Mouse (Mus musculus): ENCODE results near the gene Smg6. TPM values are rescaled to one million over a fixed set of nuclear protein-coding genes. Genes with fewer than 3 reads are reported as not detected.

The Smg6 gene
- polyA plus RNA-seq, 1 experiment from 2014 or later = 17.8 TPM

DNA sequence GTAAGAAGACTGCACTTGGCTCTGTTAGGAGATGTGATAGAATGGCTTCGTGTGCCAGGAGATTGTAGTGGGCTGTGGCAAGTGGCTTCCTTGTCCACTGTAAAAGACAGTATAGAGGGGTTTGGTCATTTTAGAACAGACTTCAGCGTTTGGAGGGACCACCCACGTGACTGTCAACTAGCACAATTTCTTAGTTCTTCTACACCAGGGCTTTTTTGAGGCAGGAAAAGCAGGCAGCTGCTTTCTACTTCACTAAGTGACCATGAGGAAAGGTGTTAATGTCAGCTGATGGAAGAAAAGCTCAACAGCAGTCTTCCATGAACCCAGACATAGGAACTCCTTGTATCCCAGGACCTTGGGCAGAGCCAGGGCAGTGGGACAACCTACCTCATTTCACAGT lies 121.0 kb downstream of the Smg6 start:
- Histone ChIP-seq H3K27ac (replicated peaks) (no peak overlapping the region), H3K4me1 (no peaks in the 10 kb centered on the region), H3K9me3 (replicated peaks) (no peaks in the 10 kb centered on the region), H3K4me3 (no peak overlapping the region), H3K27me3 (ENCODE audit: low read depth, poor library complexity, severe bottlenecking) (no peaks in the 10 kb centered on the region), H3K36me3 (peaks cover 77% of the 10 kb centered on the region)
- DNase-seq (ENCODE audit: low spot score) = no peak
- 92% methylated on average over 3 of the region's 3 CpGs for WGBS

- Histone ChIP-seq H3K4me3 (no peak overlapping the region), H3K27ac (replicated peaks) (no peak overlapping the region), H3K36me3 (peaks cover 77% of the 10 kb centered on the region), H3K4me1 (no peaks in the 10 kb centered on the region), H3K27me3 (ENCODE audit: low read depth, poor library complexity, severe bottlenecking) (no peaks in the 10 kb centered on the region), H3K9me3 (replicated peaks) (no peaks in the 10 kb centered on the region)
- 90% methylated on average over 6 of the region's 6 CpGs for WGBS
- DNase-seq (ENCODE audit: low spot score) = no peak
Observed at GRCm38 (mm10) chr11:75047066-75047465, 121.4 kb downstream of the Smg6 start.

- Histone ChIP-seq H3K27ac (replicated peaks) (peak overlapping the region; percentile 23; the same call in 1 of the 2 replicates), H3K36me3 (peaks cover 75% of the 10 kb centered on the region), H3K9me3 (replicated peaks) (no peaks in the 10 kb centered on the region), H3K4me3 (no peak overlapping the region), H3K4me1 (no peaks in the 10 kb centered on the region), H3K27me3 (ENCODE audit: low read depth, poor library complexity, severe bottlenecking) (no peaks in the 10 kb centered on the region)
- no peak for DNase-seq (ENCODE audit: low spot score)
- WGBS = 91% methylated on average over 7 of the region's 7 CpGs
Observed at GRCm38 (mm10) chr11:75047736-75048407, 122.2 kb downstream of the Smg6 start.

- H3K4me1 ChIP-seq = no peaks in the 10 kb centered on the region
- peaks cover 74% of the 10 kb centered on the region for H3K36me3 ChIP-seq
- H3K27me3 ChIP-seq (ENCODE audit: low read depth, poor library complexity, severe bottlenecking) = no peaks in the 10 kb centered on the region
- no peak overlapping the region for H3K4me3 ChIP-seq
- H3K9me3 ChIP-seq (replicated peaks) = no peaks in the 10 kb centered on the region
- no peak overlapping the region for H3K27ac ChIP-seq (replicated peaks)
- 62% methylated on average over 2 of the region's 2 CpGs for WGBS
- no peak for DNase-seq (ENCODE audit: low spot score)
Observed at GRCm38 (mm10) chr11:75049146-75049545, 123.5 kb downstream of the Smg6 start.

DNA sequence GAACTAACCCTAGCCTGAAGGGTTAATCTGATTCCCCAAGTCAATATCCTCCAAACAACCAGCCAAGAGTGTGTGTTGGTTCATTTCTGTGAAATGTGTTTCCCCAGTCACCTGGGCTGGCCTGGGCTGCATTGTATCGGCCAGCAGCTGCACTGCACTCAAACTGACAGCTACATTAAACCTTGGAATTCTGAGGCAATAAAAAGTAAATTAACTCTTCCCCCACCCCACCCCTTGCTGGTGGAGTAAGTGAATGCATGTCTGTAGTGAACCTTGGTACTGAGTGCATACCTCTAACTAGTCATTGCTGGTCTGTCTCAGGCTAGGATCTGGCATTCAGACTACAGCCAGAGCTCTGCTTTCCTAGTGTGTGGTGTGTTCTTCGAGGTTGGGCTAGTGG lies 124.2 kb downstream of the Smg6 start:
- 91% methylated on average over 2 of the region's 2 CpGs for WGBS
- no peaks in the 10 kb centered on the region for H3K27me3 ChIP-seq (ENCODE audit: low read depth, poor library complexity, severe bottlenecking)
- DNase-seq (ENCODE audit: low spot score) = no peak
- no peaks in the 10 kb centered on the region for H3K9me3 ChIP-seq (replicated peaks)
- H3K4me3 ChIP-seq = no peak overlapping the region
- H3K36me3 ChIP-seq = peaks cover 74% of the 10 kb centered on the region
- H3K4me1 ChIP-seq = no peaks in the 10 kb centered on the region
- H3K27ac ChIP-seq (replicated peaks) = no peak overlapping the region

- no peak for DNase-seq (ENCODE audit: low spot score)
- H3K27me3 ChIP-seq (ENCODE audit: low read depth, poor library complexity, severe bottlenecking) = no peaks in the 10 kb centered on the region
- H3K4me3 ChIP-seq = no peak overlapping the region
- no peaks in the 10 kb centered on the region for H3K4me1 ChIP-seq
- no peak overlapping the region for H3K27ac ChIP-seq (replicated peaks)
- 75% methylated on average over 1 of the region's 1 CpGs for WGBS
- peaks cover 77% of the 10 kb centered on the region for H3K36me3 ChIP-seq
- no peaks in the 10 kb centered on the region for H3K9me3 ChIP-seq (replicated peaks)
Observed at GRCm38 (mm10) chr11:75051239-75051638, 125.6 kb downstream of the Smg6 start.

DNA sequence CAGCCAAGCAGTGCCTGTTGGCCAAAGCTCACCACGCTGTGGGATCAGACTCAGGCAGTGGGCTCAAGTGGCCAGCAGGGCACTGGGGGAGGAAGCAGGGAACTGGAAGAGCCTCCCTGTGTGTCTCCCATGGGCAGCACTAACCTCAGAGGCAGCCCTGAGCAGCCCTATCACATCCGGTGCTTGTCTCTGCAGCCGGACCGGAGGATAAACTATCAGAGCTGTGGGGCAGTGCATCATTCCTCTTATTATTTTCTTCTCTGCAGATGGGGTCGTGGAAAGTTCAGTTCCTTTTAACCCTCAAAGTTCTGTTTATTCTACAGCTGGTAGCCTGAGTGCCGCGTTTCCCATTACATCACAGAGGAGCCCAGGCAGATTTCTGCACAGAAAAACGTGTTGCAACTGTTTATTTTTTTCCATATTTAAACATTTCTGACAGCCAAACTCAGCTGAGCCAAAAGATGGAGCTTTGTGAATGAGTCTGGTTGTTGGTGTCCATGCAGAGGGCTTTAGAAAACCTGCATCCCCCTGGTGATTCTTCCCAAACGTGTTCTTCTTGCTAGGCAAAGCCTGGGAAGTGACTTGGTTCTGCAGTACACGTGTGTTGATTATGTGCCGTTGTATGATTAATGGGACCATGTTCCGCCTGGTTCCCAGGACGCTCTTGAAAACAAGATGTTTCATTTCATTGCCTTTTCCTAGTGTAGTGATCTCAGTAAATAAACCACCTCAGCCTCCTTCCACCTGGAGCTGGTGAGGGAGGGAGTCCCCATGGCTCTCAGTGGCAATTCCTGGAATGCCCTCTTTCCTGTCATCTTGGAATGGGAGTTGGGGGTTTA lies 126.3 kb downstream of the Smg6 start:
- no peaks in the 10 kb centered on the region for H3K27me3 ChIP-seq (ENCODE audit: low read depth, poor library complexity, severe bottlenecking)
- peak; percentile 30 for DNase-seq (ENCODE audit: low spot score)
- no peak overlapping the region for H3K4me3 ChIP-seq
- H3K27ac ChIP-seq (replicated peaks) = no peak overlapping the region
- no peaks in the 10 kb centered on the region for H3K9me3 ChIP-seq (replicated peaks)
- H3K36me3 ChIP-seq = peaks cover 72% of the 10 kb centered on the region
- 75% methylated on average over 13 of the region's 13 CpGs for WGBS
- H3K4me1 ChIP-seq = no peaks in the 10 kb centered on the region

- peaks cover 67% of the 10 kb centered on the region for H3K36me3 ChIP-seq
- 94% methylated on average over 2 of the region's 2 CpGs for WGBS
- H3K4me3 ChIP-seq = no peak overlapping the region
- H3K27ac ChIP-seq (replicated peaks) = no peak overlapping the region
- H3K4me1 ChIP-seq = no peaks in the 10 kb centered on the region
- no peaks in the 10 kb centered on the region for H3K9me3 ChIP-seq (replicated peaks)
- no peak for DNase-seq (ENCODE audit: low spot score)
- H3K27me3 ChIP-seq (ENCODE audit: low read depth, poor library complexity, severe bottlenecking) = no peaks in the 10 kb centered on the region
Observed at GRCm38 (mm10) chr11:75053020-75053419, 127.4 kb downstream of the Smg6 start.

DNA sequence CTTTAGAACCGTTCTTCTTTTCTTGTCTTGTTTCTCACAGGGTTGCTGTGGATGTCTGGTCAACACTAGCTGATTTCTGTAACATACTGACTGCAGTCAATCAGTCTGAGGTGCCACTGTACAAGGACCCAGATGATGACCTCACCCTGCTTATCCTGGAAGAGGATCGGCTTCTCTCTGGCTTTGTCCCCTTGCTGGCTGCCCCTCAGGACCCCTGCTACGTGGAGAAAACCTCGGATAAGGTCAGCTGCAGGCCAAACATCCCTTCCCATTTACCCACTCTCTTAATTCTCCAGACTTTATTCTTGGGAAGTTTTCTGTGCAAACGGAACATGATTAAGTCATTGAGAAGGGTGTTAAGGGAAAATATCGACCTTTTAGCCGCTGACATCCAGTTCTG lies 128.1 kb downstream of the Smg6 start:
- no peaks in the 10 kb centered on the region for H3K9me3 ChIP-seq (replicated peaks)
- H3K27me3 ChIP-seq (ENCODE audit: low read depth, poor library complexity, severe bottlenecking) = no peaks in the 10 kb centered on the region
- no peaks in the 10 kb centered on the region for H3K4me1 ChIP-seq
- H3K36me3 ChIP-seq = peaks cover 69% of the 10 kb centered on the region
- H3K27ac ChIP-seq (replicated peaks) = no peak overlapping the region
- DNase-seq (ENCODE audit: low spot score) = no peak
- whole genome bisulfite sequencing = 73% methylated on average over 7 of the region's 7 CpGs
- H3K4me3 ChIP-seq = no peak overlapping the region

DNA sequence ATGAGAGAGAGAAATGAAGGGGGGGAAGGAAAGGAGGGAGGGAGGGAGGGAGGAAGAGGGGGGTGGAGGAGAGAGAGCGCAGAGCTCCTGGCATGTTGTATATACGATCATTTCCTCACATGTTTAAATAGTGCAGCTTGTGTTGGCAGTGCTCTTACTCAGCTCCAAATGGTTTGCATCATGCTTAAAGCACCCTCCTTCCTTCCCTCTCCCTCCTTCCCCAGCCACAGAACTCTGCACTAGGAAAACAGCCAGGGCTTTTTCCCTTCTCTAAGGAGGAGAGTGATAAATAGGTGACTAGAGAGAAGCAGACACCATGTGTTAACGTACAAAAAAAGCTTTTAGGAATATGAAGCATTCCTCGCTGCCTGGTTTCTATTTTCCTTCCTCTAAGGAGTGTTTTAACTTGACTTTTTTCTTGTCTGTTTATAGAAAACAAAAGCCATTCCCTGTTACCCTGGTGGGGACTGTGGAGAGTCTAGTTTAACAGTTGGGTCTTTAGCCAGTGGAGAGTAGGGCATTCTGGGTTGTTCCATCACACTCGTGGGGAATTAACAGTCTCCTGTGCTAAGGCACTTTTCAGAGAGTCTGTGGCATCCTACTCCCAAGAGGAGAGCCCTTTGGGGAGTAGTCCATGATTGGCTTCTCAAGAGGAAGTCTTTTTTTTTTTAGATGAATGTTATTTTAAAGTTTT lies 128.7 kb downstream of the Smg6 start:
- no peak for DNase-seq (ENCODE audit: low spot score)
- H3K27me3 ChIP-seq (ENCODE audit: low read depth, poor library complexity, severe bottlenecking) = no peaks in the 10 kb centered on the region
- H3K9me3 ChIP-seq (replicated peaks) = no peaks in the 10 kb centered on the region
- WGBS = 77% methylated on average over 5 of the region's 5 CpGs
- no peak overlapping the region for H3K27ac ChIP-seq (replicated peaks)
- peaks cover 65% of the 10 kb centered on the region for H3K36me3 ChIP-seq
- no peaks in the 10 kb centered on the region for H3K4me1 ChIP-seq
- H3K4me3 ChIP-seq = no peak overlapping the region

GRCm38 (mm10) chr11:75054878-75055214 lies 129.2 kb downstream of the Smg6 start:
- no peaks in the 10 kb centered on the region for H3K4me1 ChIP-seq

GRCm38 (mm10) chr11:75062650-75063049 lies 137.0 kb downstream of the Smg6 start:
- H3K27ac ChIP-seq (replicated peaks) = no peak overlapping the region
- H3K4me1 ChIP-seq = no peaks in the 10 kb centered on the region
- no peaks in the 10 kb centered on the region for H3K9me3 ChIP-seq (replicated peaks)
- peaks cover 10% of the 10 kb centered on the region for H3K36me3 ChIP-seq
- no peaks in the 10 kb centered on the region for H3K27me3 ChIP-seq (ENCODE audit: low read depth, poor library complexity, severe bottlenecking)
- no peak overlapping the region for H3K4me3 ChIP-seq
- WGBS = 94% methylated on average over 6 of the region's 6 CpGs
- DNase-seq (ENCODE audit: low spot score) = no peak

More at GRCm38 (mm10) chr11:75054878-75055214, 129.2 kb downstream of the Smg6 start:
- WGBS = 90% methylated on average over 3 of the region's 3 CpGs
- DNase-seq (ENCODE audit: low spot score) = no peak
- Histone ChIP-seq H3K36me3 (peaks cover 60% of the 10 kb centered on the region), H3K4me3 (no peak overlapping the region), H3K9me3 (replicated peaks) (no peaks in the 10 kb centered on the region), H3K27me3 (ENCODE audit: low read depth, poor library complexity, severe bottlenecking) (no peaks in the 10 kb centered on the region), H3K27ac (replicated peaks) (no peak overlapping the region)

GRCm38 (mm10) chr11:75064266-75064665 lies 138.6 kb downstream of the Smg6 start:
- Histone ChIP-seq H3K4me1 (no peaks in the 10 kb centered on the region), H3K27me3 (ENCODE audit: low read depth, poor library complexity, severe bottlenecking) (no peaks in the 10 kb centered on the region), H3K9me3 (replicated peaks) (no peaks in the 10 kb centered on the region), H3K36me3 (peaks cover 5% of the 10 kb centered on the region; the same call in 1 of the 2 replicates), H3K27ac (replicated peaks) (no peak overlapping the region), H3K4me3 (no peak overlapping the region)
- DNase-seq (ENCODE audit: low spot score) = no peak
- whole genome bisulfite sequencing = 87% methylated on average over 1 of the region's 1 CpGs

All from midbrain, embryonic 10.5 days (tissue).